Mouse (Mus musculus): ENCODE measurements at regions not wholly inside any gene's neighbourhood (a gene's known extent, or its start where the extent isn't known, plus 50 kb on each side); places are given as distances from the start of the nearest gene placed in this dataset.

GRCm38 (mm10) chr11:19073265-19073664 lies 54.5 kb upstream of the Meis1 start:
- no peak for DNase-seq (ENCODE audit: low spot score)

DNA sequence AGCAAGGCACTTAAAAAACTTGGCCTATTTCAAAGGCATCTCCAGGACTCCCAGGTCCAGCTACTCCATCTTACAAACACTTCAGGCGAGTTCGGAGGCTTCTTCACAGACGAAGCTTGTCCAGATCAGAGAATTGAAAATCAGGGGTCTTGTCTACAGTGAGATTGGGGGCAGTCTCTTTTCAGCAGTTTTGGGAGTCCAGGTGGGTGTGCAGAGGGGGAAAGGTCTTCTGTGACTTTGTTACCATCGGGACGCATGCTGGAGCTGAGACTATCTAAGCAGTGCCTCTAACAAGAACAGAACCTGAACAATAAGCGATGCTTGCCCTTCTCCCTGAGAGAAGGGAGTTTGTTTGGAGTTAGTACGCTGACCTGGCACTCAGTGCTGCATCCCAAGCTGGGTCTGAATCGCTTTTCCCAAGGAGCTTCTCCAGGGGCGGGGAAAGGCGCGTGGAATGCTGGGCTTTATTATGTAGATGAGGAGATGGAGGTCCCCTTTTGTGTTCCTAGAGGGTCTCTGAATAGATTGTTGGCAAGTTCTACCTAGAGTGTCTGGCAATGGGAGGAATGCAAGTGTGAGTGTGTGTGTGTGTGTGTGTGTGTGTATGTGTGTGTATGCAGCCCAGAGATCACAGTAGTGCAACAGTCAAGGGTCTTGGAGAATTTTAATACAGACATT lies 55.2 kb upstream of the Meis1 start:
- DNase-seq (ENCODE audit: low spot score): peak; percentile 73

- no peak for DNase-seq (ENCODE audit: low spot score)
Observed at GRCm38 (mm10) chr11:19091101-19091857, 72.5 kb upstream of the Meis1 start.

- peak; percentile 33 for DNase-seq (ENCODE audit: low spot score)
Observed at GRCm38 (mm10) chr11:19092967-19093745, 74.4 kb upstream of the Meis1 start.

GRCm38 (mm10) chr11:19093749-19094148 lies 75.0 kb upstream of the Meis1 start:
- no peak for DNase-seq (ENCODE audit: low spot score)

DNA sequence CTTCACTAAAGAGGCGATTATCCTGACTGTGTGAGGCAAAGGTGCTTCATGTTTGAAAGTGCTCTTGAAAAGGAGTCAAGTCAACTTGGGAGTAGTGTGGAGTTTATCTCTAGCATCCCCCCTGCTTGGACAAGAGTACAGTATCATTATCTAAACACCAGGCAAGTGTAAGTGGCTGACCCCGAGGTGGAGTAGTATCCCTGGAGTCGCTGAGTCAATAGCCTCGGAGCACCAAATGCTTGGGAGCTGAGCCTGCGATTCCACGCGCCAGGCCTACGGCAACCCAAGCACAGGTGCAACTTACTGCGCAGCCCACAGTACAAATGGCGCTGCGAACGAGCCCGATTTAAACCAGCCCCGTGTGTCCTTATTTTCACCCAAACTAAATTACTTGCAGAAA lies 75.4 kb upstream of the Meis1 start:
- no peak for DNase-seq (ENCODE audit: low spot score)

DNA sequence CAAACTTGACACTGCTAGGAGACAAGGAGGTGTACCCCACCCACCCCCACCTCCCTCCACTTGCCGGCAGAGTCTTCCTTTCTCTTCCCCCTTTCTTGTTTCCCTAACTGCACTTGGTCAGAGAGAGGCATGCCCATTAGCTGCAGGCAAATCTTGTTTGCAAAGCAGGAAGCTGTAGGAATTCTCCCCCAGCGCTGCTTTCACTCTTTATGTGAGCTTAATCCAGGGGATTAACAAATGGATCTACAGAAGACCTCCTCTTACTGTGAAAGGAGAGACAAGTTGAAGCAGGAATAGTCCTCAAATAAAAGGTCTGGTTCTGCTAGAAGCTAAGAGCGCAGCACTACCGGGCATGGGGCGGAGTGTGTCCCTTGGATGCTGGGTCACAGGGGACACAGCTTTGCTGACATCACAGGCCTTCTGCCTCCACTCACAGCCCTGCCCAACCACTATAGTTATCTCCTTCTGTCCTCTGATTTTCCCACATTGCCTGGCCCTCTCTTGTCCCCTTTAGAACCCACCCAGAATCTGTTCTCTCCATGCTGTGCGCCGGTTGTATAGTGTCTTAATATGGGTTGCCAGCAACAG lies 84.3 kb upstream of the Meis1 start:
- no peak for DNase-seq (ENCODE audit: low spot score)

DNA sequence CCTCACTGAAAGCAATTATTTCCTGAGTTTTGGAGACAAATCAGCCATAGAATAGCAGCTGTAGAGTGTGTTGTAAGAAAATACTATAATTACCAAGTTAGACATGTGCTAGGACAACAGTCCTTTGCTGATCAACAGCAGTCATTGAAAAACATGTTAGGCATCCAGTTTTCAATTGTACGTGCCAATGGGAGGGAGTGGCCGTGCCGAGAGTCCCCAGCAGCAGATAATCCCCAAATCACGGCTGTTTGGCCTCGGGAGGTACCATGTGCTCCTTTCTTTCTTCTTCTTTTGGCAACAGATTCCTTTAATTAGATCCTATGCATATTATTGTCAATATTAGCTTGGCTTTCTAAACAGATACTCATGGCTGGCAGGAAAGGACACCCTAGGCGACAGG lies 88.4 kb upstream of the Meis1 start:
- no peak for DNase-seq (ENCODE audit: low spot score)

- DNase-seq (ENCODE audit: low spot score): no peak
Observed at GRCm38 (mm10) chr11:19109055-19109454, 90.3 kb upstream of the Meis1 start.

DNA sequence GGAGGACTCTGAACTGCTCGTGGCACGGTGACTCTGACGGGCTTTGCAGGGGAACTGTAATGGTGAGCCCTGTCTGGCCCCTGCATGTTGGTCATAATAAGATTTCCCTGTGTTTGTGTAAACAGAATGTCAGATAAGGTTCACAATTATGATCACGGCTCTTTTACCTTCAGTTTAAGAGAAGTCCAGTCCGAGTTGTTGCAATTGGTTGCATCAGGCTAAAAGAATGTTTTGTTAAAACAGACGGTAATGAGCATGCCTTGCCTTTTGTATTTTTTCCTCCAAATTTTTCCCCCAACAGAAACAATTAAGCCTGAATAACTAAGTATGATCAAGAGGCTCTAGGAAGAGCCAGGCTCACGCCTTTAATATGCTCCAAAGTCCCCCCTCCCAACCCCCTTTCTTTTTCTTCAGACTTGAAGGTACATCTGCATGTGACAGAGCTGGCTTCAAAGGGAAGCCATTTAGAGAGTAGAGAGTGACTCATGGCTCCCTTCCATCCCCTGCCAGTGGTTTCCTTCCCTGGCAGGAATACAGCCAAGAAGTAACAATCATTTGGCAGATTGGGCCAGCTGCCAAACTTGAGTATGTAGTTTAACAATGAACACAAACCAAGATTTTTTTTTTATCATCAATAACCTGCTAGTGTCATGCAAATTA lies 93.3 kb upstream of the Meis1 start:
- no peak for DNase-seq (ENCODE audit: low spot score)

DNA sequence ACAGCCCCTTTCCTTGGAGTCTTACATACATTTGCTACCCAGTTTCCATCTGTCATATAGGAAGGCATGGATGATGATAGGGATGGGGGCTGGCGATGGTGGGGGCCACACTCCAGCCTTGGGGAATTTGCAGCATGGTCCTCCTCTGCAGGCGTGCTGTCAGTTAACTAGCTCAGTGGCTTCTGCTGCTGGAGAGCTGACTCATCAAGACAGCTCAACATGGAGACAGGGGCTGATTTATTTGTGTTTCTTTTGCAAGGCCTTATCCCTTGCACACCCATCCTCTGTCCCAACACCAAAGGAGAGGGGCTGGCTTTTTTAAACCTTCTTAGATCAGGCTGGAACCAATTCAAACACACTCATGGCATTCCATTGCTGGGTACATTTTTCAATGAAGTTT lies 98.3 kb upstream of the Meis1 start:
- no peak for DNase-seq (ENCODE audit: low spot score)

GRCm38 (mm10) chr11:19118258-19118657 lies 99.5 kb upstream of the Meis1 start:
- no peak for DNase-seq (ENCODE audit: low spot score)

DNA sequence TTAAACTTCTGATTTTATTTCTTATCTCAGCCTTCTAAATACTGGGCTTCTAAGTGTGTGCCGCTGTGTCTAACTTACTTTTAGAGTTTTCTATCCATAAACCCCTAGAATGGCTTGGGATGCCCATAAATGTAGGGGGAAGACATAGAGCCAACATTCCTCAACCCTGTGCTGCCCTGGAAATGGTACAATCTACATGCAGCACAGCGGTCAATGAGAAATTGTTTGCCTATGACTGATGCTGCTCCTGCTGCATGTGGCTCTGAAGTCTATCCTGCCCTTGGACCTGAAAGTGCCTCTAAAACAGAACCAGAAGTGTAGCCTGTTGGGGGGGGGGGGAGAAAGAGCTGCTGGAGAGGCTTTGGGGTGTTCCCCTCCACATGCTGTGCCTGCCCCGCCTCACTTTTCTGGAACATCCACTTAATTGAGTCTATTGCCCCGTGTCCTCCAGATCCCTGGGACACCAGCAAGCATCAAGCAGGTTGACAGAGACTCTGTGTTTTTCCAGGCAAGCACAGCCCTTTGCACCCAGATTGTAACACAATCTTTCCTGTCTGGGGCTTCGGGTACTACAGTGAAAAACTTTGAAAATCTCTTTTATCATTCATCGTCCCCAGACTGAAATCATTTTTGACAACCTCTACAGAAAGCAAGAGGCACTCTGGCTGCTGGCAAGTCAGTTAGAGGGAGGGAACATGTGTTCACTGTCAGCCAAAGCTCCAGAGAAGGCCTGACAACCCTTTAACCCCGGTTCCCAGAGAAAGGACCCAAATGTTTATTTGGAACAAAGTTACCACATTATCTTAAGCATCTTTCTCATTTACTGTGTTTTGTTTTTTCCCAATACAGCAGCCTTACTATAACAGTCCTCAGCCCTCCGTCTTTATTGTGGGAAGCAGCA lies 101.4 kb upstream of the Meis1 start:
- DNase-seq (ENCODE audit: low spot score): no peak

DNA sequence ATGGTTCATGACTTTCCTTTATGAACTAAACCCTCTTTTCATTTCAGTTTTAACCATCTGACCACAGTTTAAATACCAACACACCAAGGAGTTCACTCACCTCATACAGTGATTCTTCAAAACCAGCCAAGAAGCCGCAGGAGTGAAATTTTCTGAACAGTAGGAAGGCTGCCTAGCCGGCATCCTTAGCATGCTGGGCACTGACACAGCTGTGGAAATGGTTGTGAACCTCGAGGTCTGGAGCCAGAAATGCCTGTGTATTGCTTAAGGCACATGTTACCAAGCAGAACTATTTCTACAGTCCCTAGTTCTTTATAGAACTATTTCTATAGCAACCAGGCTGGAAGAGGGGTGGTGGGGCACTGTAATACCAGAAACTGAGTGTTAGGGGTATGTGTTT lies 102.1 kb upstream of the Meis1 start:
- no peak for DNase-seq (ENCODE audit: low spot score)

DNA sequence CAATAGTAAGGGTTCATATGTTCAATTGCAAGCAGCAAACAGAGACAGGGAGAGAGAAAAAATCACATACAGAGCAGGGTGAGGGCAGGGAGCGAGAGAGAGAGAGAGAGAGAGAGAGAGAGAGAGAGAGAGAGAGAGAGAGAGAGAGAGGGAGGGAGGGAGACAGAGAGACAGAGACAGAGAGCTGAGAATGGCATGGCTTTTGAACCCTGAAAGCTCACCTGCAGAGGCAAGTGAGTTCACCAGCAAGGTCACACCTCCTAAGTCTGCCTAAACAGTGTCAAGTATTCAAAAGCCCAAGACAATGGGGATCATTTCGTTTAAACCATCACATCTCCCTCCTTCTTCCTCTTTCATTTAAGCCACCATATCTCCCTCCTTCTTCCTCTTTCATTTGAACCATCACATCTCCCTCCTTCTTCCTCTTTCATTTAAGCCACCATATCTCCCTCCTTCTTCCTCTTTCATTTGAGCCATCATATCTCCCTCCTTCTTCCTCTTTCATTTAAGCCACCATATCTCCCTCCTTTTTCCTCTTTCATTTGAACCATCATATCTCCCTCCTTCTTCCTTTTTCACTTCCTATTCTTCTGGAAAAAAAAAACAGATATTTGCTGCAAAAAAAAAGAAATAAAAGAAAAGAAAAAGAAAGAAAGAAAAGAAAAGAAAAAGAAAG lies 116.7 kb upstream of the Meis1 start:
- no peak for DNase-seq (ENCODE audit: low spot score)

GRCm38 (mm10) chr11:19138423-19138822 lies 119.6 kb upstream of the Meis1 start:
- DNase-seq (ENCODE audit: low spot score): no peak

GRCm38 (mm10) chr11:19138831-19139230 lies 120.0 kb upstream of the Meis1 start:
- no peak for DNase-seq (ENCODE audit: low spot score)

DNA sequence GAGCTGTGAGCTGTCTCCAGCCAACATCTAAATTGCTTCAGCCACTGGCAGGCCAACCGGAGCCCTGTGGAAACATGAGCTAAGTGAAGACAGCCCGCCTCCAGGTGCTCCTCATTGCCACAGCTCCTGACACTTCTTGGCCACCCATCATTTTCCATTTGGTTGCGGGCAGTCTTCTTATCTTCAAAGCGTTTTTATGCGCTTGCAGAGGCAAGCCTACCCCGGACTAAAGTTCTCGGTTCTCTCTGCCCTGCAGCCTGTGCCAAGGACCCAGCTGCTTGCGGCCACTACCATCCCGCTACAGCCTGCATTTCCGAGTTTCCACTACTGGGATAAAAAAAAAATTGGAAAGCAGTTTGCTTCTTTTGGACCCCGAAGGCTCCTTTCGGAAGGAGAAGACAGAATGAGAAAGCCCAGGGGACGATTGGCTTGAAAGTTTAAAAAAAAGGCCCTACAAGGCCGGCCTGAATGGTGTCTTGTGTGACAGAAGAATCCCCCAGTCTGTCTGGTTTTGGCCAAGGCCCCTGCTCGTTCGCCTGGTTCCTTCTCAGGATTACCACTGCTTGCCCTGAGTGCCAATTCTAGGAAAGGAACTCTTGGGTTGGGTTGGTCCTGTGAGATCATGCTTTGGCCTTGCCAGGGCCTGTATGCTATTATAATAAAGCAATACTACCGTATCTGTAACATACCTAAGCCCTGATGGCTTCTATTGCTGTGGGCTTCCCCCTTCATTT lies 124.6 kb upstream of the Meis1 start:
- DNase-seq (ENCODE audit: low spot score): no peak

DNA sequence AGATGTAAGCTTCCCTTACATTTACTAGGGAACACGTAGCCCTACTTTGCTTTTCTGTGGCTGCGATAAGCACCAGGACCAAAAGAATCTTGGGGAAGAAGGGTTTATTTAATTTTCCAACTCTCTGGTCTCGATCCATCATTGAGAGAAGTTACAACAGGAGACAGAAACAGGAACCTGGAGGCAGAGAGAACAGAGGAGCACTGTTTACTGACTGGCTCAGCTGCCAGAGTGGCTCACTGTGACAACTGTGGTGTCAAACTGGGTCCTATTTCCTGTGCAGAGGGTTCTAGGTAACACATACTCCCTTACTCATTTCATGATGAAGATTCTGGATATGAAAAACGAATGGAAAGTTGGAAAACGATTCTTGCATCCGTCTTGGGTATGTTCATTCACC lies 125.7 kb upstream of the Meis1 start:
- DNase-seq (ENCODE audit: low spot score): no peak

GRCm38 (mm10) chr11:19145263-19145662 lies 126.5 kb upstream of the Meis1 start:
- no peak for DNase-seq (ENCODE audit: low spot score)

Measured in embryo, embryonic 10.5 days (tissue).